Mouse (Mus musculus) left cerebral cortex, postnatal 36 days (tissue): Measurements from ENCODE around the gene Ccdc184. TPM values are rescaled to one million over a fixed set of nuclear protein-coding genes. Genes with fewer than 3 reads are reported as not detected.
A peak's percentile ranks its signal among the peaks of the same experiment; 100 is the strongest.

Experiments
- DNase-seq, 2 experiments: peaks; one replicate each; pipeline ENCODE4 v3.0.0; 2021 to 2022; ENCODE audit warnings: low spot score in 2 of 2, mixed read lengths in 1 of 2
- intact Hi-C: fragments of 180-260 bp; cut with DNase I; formaldehyde crosslinking; loops from one replicate; pipeline ENCODE4 v1.15.1; 2025
- total RNA-seq, 2 experiments: library from RNA; stranded (reverse); gene quantifications; 2 replicates each; pipeline ENCODE4 v1.2.3; 2021

Gene Ccdc184
- total RNA-seq, 2 experiments from 2014 or later = 17.9 to 19.9 TPM

DNA sequence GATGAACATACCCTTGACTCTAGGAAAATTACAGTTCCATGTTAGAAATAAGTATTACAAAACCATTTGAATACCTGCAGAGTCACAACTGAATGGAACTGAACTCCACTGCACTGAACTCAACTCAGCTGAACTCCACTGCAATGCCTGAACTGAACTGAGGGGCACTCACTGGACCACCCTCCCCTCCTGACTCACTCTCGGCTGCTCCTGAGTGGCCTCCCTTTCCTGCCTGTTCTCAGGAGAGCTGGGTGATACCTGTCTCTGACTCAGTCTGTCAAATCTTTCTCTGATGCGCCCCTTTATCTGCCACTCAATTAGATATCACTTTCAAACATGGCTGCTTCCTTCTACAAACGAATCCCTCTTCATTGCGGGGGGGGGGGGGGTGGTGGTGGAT, 12.8 kb upstream of the Ccdc184 start:
- no peak for DNase-seq
- intact Hi-C loops = no loop called here

DNA sequence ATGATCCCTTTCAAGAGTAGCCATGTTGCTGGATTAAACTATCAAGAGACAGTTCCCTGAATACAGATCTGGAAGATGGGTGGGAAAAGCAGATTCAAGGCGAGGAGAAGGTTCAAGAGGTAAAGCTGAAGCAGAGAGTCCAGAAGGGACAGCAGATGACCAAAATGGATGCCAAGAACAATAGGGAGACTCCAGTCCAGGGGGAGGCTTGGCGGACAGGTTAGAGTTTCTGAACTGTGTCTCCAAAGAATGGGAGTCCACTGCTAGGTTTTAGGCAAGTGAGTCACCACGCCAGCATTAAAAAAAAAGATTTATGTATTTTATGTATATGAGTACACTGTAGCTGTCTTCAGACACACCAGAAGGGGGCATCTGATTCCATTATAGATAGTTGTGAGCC, 12.3 kb upstream of the Ccdc184 start:
- intact Hi-C loops = no loop called here
- DNase-seq = no peak

DNA sequence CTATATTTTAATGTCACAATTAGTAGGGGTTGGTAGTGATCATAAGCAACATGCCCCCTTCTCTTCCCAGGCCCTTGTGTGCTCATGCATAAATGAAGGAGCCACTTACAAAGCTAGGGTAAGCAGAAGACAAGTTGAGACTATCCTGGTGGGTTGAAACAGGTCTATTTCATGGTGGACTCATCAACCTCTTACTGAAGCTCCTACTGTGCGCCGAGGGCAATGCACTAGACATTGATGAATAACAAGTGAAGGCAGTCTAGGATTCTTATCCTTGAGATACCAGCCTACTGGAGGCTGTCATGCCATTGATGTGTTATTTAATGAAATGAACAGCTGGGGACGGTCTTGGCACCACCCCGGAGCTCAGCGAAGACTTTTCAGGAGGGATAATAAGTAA, 11.7 kb upstream of the Ccdc184 start:
- no peak for DNase-seq
- intact Hi-C loops = no loop called here

DNA sequence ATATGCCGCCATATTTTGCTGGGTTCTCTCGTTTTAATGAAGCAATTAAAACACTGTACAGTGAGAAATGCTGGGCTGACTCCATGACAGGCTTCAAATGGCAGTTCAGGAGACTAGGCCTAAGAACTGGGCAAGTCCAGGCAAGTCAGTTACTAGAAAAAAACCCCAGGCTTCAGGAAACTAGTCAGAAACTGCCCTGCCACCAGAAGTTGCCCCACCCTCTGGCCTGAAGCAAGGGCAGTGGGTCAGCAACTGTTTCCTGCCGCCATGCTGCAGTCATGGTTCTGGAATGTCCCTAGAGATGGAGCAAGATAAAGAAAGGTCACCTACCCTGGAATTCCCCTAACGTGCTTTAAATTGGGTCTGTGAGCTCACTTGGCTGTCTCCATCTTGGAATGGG, 11.0 kb upstream of the Ccdc184 start:
- intact Hi-C loops = no loop called here
- DNase-seq = no peak

DNA sequence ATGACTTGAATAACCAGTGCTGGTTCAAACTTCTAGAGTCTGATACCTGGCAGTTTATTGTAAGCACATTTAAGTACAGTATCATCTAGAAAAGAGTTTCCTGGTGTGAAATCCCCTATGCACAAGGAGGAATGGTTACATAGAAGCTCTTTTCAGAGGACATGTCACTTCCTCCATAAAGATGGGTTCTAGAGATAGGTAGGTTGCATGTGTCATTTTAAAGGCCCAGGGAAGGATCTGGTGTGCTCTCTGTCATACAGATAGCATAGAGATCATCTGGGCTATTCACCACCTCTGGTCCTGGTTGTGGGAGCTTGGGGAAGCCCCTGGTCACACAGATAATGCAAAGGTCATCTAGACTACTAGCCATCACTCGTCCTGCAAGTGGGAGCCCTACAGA, 9.7 kb upstream of the Ccdc184 start:
- DNase-seq = no peak
- intact Hi-C loops = no loop called here

DNA sequence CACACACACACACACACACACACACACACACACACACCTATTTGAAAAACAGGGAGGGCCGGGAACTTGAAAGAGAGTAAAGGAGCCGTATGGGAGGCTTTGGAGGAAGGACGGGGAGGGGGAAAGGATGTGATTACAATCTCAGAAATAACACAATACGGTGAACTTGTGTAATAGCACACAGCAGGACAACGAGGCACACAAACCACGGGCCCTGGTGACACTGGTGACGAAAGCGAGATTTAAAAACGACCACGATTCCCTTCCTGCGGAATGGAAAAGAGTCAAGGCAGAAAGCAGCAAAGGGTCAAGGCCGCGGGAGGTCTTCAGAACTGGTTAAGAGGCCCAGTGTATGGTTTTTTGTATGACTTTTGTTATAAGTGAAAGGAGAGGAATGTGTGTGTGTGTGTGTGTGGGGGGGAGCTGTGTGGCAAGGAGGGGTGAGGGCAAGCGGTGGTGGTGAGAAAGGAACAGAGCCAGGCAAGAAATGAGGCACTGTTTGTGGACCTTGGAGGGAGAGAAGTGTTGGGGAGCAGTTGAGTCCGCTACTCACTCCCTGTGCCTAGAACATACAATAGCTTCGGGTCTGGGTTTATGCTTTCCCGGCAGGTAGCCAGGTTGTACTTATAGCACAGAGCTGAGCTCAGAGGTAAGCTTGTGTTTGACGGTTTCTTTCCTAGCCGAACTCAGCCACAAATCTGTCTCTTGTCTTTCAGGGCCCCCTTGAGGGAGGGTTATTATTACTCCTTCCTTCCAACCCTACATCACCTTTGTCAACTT, 5.7 kb upstream of the Ccdc184 start:
- intact Hi-C loops = loop anchor here (10.0 kb wide), 1 partner anchor 196 kb away; the partner anchor contains the start of gene Tmem106c
- no peak for DNase-seq

DNA sequence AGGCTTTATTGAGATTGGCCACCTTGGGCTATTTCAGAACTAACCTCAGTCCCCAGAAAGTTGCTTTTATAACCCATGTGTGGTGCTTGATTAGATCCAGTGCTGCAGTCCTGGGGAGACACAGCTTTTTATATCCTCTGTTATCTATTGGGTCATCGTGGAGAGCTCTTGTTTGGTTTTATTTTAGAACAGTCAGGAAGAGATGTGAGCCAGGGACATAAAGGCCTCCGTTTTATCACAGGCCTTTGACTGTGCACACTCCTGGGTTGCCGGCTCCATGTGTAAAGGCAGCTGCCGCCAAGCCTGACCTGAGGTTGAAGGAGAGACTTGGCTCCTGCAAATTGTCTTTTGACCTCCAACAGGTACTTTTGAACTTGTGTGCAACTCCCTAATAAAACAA, 4.4 kb upstream of the Ccdc184 start:
- intact Hi-C loops = loop anchor here (10.0 kb wide), 1 partner anchor 198 kb away; the partner anchor contains the start of gene Tmem106c
- DNase-seq = no peak

DNA sequence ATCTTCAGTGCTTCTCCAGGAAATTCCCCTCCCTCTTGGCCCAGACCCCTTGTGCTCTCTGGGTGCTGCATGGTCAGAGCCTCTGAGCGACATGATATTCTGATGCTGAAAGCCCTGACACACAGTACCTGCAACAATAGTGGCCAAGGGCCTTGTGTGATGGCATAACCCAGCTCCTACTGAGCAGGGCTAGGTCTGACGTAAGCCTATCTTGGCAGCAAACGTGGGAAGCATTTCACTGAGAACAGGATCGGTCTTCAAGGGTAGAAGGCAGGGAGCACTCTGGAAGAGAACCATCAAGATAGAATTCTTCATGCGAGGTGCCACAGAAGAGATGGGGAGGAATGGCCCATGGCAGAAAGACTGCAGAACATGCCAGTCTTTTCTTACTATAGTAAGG, 1.4 kb upstream of the Ccdc184 start, which contains the start of gene Asb8:
TSS of gene Asb8 (minus strand) at position 101 of the 400 bp plus-strand sequence.
- no peak for DNase-seq
- intact Hi-C loops = loop anchor here (10.0 kb wide), 1 partner anchor 201 kb away; the partner anchor contains the start of gene Tmem106c

DNA sequence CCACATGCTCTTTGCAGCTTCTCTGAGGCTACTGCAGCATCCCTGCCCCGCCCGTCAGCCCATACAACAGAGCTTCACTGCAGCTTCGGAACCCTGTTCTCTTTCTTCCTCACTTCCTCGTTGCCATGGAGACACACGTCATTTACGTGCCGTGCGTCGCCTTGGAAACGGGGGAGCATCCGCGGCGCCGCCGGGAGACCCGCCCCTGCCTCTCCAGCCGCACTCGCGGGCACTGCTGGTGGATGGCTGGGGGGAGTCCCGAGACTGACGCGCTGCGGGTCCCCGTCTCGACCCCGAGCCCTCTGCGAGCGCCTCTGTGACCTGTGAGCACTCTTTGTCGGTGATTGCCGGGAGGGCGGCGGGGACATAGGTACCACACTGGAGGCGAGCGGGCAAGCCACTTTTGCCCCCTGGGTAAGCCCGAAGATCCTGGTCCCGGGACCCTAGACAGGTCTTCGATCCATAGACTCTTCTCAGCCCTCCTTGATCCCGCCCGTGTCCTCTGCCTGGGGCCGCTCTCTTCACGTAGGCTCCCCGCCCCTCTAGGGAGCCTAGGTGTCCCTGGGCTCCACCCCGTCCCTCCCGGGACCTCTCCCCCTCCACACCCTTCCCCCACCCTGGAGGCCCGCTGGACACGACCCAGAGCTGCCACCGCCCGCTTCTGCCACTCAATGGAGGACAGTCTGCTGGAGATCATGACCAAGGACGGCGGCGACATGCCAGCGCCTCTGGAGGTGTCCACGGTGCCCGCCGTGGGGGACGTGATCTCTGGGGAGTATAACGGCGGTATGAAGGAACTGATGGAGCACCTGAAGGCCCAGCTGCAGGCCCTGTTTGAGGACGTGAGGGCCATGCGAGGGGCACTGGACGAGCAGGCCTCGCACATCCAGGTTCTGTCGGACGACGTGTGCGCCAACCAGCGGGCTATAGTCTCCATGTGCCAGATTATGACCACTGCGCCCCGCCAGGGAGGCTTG, 975 bp downstream of the Ccdc184 start:
- peak; percentile 90 to 92 for DNase-seq
- intact Hi-C loops = loop anchor here (10.0 kb wide), 1 partner anchor 203 kb away; the partner anchor contains the start of gene Tmem106c

DNA sequence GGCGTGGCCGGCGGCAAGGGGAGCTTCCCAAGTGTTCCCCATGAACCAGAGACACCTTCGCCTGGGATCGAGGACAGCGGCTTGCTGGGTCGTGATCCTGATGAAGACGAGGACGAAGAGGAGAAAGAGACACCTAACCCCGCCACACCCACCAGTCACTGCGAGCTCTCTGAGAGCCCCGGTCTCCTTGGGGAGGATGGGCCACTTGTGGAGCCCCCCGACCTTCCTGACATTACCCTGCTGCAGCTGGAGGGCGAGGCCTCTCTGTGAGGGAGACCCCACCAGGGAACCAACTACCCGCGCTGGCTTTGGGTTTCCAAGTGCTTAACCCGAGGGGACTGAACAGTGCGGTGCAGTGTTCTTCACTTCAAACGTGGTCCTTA, 1.7 kb downstream of the Ccdc184 start:
- peak in 1 of 2 experiments; percentile 23 for DNase-seq
- intact Hi-C loops = loop anchor here (10.0 kb wide), 1 partner anchor 204 kb away; the partner anchor contains the start of gene Tmem106c

DNA sequence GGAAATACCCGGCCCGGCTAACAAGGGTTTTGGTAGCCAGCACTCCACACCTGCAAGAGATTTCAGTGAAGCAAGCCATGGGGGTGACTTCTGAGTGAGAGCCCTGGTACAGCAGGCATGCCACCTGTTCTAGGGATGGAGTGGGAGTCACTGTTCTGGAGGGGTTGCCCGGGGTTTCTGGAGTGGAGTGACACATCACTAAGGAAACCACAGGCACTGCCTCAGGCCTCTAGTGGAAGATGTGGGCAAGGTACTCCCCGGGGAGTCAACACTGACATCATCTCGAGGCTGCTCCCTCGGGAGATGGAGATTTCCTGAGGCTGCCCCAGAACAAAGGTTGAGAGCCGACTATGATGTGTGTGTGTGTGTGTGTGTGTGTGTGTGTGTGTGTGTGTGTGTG, 3.4 kb downstream of the Ccdc184 start:
- intact Hi-C loops = no loop called here
- DNase-seq = peak; percentile 53 to 67

DNA sequence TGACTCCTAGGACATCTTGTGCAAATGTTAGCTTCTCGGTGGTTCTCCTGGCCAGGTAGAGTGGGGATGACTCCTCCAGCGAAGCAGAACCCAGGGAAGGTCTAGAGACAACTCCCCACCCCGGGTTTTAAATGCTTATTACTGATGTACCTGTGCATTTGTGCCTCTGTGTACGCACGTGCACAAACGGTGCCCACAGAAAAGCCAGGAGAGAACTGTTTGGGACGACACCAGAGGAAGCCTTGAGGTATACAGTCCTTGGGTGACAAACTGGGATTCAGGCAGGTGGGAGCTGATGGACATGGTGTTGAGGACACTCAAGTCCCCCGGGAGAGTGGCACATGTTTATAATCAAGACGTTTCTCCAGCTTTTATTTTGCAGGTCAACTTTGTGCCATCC, 4.0 kb downstream of the Ccdc184 start:
- intact Hi-C loops = no loop called here
- no peak for DNase-seq

DNA sequence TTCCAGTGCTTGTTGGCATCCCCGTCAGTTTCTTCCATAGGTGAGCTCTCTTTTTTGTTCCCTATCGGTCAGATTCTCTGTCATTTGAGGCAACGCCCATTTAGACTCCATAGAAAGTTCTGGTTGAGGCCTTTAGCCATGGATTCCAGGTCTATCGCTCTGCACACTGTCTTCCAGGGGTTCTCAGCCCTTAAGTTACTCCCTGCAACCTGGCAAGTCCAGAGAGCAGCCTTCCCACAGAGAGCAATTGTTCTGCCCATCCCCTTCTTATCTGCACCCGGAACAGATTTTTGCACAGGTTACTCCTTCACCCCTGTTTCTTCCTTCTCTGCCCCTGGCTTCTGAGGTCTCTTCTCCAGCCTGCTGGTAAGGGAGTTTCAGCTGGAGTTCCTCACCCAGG, 5.2 kb downstream of the Ccdc184 start:
- DNase-seq = no peak
- intact Hi-C loops = loop anchor here (2.0 kb wide), 1 partner anchor 83 kb away; no protein-coding TSS in a partner anchor

DNA sequence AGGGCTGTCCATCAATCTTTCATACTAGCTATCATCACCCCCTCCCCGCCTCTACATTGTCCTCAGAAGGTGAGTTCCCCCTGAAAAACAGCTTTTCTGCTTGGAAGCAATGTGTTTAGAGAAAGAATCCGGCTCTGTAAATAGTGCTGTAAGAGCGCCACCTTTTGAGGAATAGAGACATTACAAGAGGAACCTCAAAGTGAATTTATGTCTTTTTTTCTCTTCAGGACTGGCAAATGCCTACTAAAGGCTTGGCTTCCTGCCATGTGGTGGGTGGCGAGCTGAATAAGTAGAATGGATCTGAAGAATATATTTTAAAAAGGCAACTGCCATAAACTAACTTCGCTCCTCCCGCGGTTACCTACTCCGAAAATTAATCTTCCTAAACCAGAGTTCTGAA, 6.9 kb downstream of the Ccdc184 start:
- DNase-seq = peak; percentile 67 to 75
- intact Hi-C loops = loop anchor here (2.0 kb wide), 1 partner anchor 85 kb away; no protein-coding TSS in a partner anchor

DNA sequence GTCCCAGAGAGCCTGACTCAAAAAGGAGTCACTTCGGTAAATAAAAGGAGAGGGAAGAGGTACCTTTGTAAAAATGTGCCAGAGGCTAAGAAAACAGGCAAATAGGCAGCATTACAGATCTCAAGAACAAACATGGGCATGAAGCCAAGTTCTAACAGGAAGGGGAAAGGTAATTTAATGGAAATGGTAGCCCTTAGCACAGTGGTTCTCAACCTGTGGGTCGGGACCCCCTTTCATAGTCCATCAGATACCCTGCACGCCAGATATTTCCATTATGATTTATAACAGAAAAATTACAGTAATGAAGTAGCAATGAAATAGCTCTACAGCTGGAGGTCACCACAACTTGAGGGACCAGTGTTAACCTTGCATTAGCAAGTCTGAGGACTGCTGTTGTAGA, 10.4 kb downstream of the Ccdc184 start:
- intact Hi-C loops = no loop called here
- DNase-seq = no peak

DNA sequence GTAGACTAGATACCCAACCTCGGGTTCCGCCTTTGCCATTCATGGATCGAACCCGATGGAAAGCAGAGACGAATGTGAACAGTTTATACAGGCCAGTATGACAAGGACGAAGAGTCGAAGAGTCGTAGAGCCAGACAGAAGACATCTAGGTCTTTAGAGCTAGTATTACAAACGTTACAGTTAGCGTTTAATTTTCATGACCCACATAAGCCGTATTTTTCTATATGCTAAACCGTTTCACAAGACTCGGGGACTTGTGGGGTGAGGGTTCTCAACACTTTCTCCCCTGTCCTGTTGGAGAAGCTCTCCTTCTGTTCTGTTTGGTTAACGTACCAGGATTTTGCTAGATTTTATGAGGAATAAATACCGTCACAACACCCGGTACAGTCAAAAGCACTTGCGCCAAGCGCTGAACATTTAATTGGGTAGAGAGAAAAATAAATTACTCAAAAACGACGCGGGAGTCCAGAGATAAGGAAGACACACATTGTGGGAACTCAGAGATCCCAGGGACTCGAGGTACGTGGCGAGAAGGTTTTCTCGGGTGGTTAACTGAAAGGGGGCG, 13.7 kb downstream of the Ccdc184 start:
- no peak for DNase-seq
- intact Hi-C loops = loop anchor here (2.0 to 5.0 kb wide), 2 partner anchors 117 to 208 kb away; partner anchors contain the start of gene Zfp641

DNA sequence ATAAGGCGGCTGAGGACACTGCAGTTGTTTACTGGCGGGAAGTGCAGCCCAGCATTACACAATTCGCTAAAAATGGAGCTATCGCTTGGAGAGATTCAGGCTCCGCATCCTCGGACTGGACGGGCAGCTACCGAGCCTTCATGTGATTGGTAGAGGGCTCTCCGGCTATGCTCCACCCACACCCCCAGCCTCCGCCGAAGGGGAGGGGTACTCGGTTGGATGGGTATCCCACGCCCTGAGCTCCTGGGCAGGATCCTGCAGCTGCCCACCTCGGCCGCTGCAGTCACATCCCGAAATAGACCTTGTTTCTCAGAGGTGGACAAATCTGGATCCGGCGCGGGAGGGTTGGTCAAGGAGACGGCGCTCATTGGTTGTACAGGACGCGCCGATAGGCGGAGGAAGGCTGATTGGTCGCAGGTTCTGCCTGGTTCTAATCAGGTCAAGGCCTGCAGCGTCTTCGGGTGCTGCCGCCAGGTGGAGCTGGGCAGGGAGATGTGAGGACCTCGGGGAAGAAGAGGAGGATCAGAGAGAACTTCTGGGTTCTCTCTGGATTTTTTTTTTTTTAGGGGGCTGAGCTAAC, 14.3 kb downstream of the Ccdc184 start:
- intact Hi-C loops = loop anchor here (2.0 to 5.0 kb wide), 2 partner anchors 116 to 208 kb away; partner anchors contain the start of gene Zfp641
- DNase-seq = peak; percentile 92 to 94

DNA sequence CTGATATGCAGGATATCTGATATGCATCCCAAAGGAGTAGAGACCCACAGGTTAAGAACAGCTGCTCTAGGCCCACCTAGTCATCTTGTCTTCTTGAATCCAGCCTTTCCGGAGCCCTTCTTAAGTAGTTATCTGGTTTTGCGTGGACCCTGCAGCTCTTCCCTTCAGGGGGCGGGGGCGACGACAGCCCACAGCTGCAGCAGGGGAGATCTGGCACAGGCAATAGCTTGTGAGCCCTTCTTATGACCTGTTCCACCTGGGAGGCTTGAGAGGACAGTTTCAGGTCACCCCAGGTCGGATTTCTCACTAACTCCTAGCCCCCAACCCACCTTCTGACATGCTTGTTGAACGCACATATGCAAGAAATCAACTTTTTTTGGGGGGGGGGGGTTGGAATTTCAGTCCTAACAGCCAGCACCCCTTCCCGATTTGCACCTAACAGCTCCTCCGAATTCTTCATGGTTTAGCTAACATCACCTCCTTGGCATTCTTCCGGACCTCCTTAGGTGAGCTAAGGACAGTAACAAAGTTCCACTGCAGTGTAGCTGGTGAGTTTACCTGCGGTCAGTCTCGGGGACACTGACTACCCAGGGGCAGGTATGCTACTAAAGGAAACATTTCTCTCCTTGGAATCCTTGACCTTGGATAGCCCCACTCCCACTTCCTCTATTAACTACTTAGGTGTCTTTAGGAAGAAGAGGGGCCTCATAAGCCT, 15.1 kb downstream of the Ccdc184 start:
- intact Hi-C loops = loop anchor here (2.0 to 5.0 kb wide), 2 partner anchors 115 to 207 kb away; partner anchors contain the start of gene Zfp641
- DNase-seq = no peak
